Mouse (Mus musculus): Measurements from ENCODE around the gene Msrb3.

Gene Msrb3

DNA sequence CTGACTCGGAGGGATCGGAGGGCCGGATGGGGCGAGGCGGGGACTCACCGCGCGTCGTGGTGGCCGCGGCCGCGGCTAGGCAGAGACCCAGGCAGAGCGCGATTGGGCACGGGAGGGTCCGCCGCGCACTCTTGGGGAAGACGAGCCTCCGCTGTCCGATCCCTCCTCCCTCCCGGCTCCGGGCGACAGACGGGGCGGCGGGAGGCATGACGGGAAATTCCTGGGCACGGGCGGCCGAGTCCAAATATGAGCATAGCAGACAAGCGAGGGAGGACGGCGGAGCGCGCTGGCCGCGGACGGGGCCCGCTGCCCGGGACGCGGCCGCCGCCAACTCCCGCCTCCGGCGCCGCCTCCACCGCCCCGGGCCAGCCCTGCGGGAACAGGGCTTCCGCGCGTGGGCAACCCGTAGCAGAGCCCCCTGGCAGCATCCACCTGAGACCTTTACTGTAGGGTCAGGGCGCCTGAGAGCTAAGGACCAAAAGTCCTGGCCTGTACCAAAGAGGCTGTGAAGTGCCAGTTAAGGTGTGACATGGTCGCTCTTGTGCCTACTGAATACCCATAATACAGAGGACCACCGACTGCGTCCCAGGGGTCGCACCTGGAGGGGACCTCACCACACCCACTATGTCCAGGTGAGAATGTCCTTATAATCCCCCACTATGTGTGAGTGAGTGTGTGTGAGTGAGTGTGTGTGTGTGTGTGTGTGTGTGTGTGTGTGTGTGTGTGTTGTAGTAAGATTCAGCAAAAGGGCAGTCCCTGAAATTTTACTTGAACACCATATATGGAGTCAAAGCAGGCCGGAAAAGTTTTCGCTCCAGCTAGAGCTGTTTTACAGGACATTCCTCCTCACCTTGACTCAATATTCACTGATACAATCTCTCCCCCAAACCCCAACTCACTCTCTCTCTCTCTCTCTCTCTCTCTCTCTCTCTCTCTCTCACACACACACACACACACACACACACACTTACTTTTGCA is at the start of gene Msrb3:
Msrb3 (minus strand) TSS at position 317 of the 978 bp plus-strand sequence.
- DNase-seq (ENCODE audit: low read depth in 2 of 2, low spot score in 2 of 2) = no peak

DNA sequence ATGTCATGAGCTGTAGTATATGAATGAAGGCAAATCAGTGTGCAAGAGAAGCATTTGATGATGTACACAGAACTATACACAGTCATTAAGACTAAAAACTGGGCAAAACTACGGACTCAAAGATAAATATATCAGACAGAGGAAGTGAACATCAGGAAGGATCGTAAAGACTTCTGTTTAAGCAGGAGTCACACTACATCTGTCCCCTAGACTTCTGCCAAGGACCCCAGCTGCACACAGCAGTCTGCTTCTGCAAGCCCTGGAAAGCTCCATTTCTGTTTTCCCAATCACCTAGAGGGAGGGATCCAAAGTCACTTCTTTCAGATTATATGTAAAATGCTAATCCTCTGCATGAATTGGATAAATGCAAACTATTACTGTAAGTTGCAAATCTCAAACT is 49.6 kb upstream of the Msrb3 start:
- no peak for DNase-seq (ENCODE audit: low read depth in 2 of 2, low spot score in 2 of 2)

DNA sequence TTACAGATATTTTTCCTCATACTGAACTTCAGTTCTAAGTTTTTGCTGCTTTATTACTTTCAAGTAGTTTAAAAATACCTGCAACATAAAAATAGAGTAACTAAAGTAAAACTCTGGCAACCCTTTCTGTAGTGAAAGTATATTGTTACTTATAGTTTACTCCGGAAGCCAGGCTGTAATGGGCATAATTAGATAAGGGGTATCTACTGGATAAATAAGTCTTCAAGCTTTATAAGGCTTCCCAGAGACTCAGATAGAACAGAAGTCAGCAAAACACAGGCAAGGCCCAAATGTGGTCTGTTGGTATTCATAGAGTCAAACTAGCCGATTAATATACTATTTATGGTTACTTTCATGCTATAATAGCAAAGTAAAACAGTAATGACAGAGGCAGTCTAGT is 48.9 kb upstream of the Msrb3 start:
- DNase-seq (ENCODE audit: low read depth in 2 of 2, low spot score in 2 of 2) = no peak

DNA sequence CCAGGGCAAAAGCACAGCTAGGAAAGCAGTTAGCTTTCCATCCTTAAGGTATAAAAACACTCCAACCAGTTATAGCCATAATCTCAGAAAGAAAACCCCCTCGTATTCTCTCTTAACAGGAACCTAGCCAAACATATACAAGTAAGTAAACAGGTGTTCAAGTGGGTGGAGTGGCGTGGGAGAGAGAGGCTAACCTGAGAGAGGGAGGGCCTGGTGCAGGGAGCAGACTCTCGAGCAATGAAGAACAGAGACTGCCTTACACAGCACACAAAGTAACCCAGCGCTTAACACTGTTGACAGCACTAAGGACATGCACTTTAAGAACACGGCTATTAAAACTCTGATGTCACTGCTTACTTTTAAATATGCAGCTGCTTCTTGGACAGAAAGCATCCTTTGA is 47.9 kb upstream of the Msrb3 start:
- no peak for DNase-seq (ENCODE audit: low read depth in 2 of 2, low spot score in 2 of 2)

DNA sequence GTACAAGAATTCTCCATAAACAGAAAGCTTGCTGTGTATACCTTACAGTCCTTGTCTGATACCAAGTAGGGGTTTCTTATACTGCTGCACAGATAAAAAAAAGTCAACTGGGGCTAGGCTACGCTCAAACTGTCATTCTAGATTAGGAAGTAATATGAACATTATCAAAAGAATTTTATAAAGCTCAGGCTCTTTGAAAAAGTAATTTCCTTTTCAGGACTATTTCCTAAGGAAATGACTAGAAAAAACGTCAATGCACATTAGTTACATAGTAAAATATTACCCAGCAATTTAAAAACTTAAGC is 40.0 kb upstream of the Msrb3 start:
- no peak for DNase-seq (ENCODE audit: low read depth in 2 of 2, low spot score in 2 of 2)

DNA sequence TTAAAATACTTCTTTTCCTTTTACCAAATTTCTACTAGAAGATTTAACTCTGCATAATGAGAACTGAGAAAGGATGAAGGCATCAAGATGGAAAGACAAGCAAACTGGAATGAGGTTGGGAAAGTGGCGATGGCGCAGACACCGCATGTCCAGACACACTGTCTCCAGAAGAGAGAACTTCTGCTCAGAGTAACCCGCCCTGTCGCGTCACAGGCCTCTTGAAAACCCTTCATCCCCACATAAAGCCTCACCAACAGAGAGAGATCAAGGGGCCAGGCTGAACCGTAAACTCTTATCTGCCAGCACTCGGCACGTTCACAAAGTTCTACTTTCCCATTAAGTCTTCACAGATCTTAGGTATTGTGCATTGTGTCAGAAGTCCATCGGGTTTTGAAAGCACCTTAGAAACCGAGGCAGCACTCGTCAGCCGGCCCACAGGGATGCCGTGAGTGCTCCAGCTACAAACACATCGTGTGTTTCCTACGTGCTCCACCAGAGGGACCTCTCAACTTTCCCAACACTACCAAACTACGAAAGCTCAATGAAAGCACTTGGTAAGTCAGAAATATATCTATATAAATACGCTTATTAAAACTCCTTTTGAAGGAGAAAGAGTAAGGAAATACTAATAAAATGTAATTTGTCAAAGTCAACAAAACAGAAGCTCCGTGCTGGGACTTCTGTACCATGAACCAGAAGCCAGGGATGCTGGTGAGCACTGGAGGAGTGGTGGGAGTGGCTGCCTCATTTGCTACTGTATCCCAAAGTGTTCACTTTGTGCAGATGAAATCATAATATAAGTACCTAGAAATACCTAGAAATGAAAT is 39.4 kb upstream of the Msrb3 start:
- peak in 1 of 2 experiments; percentile 19 for DNase-seq (ENCODE audit: low read depth in 2 of 2, low spot score in 2 of 2)

DNA sequence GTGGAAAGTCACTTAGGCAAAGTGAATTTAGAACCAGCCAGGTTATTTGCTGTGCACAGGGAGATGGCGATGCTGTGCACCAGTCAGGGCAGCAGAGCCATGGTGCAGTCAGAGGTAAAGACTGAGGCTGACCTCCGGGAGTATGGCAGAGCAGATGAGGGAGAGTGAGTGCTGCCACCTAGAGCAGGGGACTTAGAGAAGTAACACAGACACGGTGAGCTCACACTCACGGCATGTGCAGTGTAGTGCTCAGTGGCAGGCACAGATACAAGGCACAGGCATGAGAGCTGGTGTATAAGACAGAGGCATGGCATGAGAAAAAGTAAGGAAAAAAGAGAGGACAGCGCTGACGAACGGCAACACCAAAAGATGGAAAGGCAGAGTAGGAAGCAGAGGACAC is 30.6 kb upstream of the Msrb3 start:
- DNase-seq (ENCODE audit: low read depth in 2 of 2, low spot score in 2 of 2) = no peak

DNA sequence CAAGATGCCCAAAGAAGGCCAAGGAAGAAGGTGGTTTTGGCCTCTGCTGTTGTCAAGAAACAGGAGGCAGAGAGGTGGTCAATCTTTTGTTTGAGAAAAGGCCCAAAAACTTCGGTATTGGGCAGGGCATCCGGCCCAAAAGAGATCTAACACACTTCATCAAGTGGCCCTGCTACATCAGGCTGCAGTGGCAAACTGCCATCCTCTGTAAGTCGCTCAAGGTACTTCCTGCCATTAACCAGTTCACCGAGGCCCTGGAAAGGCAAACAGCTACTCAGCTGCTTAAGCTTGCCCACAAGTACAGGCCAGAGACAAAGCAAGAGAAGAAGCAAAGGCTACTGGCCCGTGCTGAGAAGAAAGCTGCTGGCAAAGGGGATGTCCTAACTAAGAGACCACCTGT is 29.3 kb upstream of the Msrb3 start:
- DNase-seq (ENCODE audit: low read depth in 2 of 2, low spot score in 2 of 2) = no peak

DNA sequence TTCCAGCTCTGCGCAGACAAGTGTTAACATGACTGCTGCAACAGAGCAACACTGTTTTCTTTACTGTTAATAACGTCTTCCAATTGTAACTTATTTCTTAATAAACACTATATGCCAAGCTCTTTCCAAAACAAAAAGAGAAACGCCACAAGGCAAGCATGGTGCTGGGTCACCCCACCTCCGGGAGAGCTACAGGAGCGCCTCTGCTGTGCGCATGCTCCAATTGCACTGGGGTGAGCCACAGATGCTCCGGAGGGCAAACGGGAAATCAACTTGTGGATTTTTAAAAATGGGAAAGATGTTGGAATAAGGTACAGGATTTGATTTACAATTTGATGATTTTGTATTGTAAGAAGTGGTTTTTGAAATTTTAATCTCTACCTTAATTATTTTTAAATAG is 27.3 kb upstream of the Msrb3 start:
- DNase-seq (ENCODE audit: low read depth in 2 of 2, low spot score in 2 of 2) = no peak

DNA sequence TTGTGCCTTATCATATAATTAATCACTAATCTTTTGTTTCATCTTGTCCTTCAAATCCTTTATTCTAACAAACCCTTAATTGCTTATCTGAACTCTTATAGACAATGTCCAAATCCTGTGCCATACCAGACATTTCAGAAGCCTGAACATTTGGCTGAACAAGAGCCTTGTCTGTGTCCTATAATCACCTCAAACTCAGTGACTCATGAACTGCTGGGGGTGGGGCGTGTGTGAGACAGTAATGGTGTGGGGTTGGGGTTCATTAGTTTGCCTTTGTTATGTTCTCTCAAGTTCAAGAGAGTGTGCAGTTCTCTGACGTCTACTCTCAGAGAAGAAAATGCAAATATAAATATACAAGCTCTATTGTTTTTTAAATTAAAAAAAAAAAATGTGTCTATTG is 22.6 kb upstream of the Msrb3 start:
- no peak for DNase-seq (ENCODE audit: low read depth in 2 of 2, low spot score in 2 of 2)

DNA sequence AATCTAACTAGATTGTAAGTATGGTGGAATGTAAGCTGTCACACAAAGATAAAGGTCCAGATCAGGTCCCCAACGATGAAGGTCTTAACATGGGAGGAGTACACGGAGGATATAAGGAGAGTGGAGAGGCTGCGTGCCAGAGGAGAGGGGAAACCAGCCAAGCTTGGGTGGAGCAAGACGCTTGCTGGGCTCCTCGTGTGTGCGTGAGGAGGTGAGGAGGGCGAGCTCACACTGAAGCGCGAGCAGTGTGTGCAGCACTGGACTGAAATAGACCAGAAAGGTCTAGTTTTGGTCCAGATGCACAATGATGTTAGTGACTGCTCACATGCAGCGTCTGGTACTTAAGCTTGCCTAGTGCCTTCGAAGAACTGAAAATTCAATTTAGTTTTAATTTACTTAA is 21.7 kb upstream of the Msrb3 start:
- DNase-seq (ENCODE audit: low read depth in 2 of 2, low spot score in 2 of 2) = no peak

DNA sequence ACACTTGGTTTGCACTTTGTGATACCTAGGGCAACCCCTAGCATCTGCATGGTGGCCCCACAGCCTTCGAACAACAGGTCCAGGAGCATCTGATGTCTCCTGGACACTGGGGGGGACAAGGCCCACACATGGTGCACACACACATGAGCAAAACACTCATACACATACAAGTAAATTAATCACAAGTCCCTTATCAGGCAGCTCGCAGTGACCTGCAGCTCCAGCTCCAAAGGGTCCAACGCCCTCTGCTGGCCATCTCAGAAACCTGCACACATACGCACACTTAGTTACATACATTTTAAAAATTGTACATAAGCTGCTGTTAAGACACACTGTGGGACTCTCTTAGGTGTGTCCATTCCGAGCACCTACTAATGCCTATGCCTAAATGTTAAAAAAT is 17.3 kb upstream of the Msrb3 start:
- DNase-seq (ENCODE audit: low read depth in 2 of 2, low spot score in 2 of 2) = no peak

DNA sequence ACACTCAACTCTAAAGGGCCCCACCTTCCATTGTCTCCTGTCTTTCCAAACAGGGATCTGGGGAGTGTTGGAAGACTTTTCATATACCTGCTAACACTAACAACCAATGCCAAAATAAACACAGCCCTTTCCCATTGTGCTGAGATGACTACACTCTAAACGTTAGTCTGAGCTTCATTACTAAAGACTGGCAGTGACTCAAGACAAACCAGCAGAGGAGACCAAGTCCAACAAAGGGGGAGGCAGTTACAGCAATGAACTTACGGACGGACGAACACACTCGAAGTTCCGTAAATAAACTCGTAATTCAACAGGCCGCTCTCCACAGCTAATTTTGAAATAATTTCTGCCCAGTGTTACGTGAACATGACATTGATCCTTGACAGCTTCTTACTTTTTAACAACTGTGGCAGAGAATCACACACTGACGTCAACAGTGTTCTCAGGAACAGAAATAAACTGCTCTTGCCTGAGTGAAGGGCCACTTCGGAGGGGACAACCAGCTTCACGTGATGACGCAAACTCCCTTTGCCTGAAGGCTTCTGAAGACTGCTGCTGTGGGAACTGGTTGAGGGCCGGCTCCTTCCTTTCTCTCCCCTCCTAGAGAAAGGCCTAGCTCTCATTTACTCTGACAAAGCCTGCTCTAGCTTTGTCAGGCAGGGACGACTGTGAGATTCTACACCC is 16.2 kb upstream of the Msrb3 start:
- no peak for DNase-seq (ENCODE audit: low read depth in 2 of 2, low spot score in 2 of 2)

DNA sequence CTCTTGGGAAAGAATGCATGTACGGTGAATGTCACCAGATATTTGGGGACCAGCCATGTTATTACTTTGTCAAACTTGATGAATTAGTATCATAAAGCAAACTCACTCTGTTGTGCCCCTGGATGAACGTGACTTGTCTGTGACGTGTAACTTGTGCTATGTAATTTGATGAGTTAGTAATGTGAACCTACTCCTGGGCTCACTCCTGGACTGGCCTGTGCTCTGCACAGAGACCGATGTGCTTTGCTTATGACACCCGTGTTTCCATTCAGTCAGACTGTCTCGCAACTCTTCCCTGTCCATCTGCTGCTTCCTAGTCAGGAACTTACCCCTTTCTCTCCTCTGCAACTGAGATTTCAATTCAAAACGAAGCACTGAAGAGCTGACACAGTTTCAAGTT is 15.4 kb upstream of the Msrb3 start:
- DNase-seq (ENCODE audit: low read depth in 2 of 2, low spot score in 2 of 2) = no peak

DNA sequence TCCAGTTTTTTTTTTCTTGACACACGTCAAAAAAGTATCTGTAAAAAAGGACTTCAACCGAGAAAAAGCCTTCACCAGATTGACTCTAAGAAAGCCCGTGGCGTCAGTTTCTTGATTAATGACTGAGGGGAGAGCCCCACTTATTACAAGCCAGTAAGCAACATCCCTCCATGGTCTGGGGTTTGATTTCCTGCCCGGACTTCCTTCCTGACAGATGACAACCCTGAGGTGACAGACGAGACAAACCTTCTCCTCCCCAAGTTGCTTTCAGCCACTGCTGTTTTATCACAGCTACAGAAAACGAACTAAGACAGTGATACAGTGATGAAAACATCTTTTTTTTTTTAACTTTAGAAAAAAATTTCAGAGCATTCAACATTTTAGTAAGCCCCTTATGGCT is 14.9 kb upstream of the Msrb3 start:
- DNase-seq (ENCODE audit: low read depth in 2 of 2, low spot score in 2 of 2) = no peak

DNA sequence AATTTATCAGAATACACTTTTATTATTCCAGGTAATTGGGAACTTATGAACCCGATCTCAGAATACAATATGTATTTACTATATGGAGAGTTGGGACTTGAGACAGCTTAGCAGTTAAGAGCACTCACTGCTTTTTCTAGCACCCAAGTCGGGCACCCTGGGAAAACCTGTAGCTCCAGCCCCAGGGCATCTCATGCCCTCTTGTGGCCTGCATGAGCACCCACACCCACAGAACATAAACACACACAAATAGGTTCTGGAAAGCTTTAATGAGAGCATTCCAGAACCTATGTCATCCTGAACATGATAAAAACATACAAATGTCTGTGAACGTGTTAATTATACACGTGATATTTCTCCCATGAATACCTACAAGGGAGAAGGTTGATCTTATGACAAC is 13.1 kb upstream of the Msrb3 start:
- no peak for DNase-seq (ENCODE audit: low read depth in 2 of 2, low spot score in 2 of 2)

DNA sequence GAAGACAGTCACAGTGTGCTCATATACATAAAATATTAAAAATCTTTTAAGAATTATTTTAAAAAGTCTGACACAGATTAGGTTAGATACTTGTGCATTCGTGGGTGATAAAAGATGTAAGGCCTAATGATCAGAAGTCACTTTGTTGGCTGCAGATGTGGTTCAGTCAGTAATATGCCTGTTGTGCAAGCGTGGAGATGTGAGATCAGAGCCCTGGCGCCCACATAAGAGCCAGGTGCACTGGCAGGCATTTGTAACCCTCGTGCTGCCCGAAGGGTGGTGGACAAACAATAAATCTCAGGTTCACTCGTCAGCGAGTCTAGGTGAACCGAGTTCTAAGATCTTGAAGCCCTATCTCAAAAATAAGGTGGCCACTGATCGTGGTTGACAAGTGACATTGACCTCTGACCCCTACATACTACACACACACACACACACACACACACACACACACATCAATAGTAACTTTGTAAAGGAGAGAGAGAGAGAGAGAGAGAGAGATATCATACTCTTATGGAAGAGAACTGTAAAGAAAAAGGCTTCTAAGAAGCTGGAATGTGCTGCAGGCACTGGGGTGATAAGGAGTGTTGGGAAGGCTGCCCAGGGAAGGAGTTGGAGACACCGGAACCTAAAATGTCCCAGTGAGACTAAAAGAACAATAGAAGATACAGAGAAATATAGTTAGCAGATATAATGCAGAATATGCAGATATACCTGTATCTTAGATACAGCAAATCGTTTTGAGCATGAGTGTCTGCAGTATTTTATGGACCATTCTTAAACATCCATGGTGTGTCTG is 10.1 kb upstream of the Msrb3 start:
- DNase-seq (ENCODE audit: low read depth in 2 of 2, low spot score in 2 of 2) = no peak

DNA sequence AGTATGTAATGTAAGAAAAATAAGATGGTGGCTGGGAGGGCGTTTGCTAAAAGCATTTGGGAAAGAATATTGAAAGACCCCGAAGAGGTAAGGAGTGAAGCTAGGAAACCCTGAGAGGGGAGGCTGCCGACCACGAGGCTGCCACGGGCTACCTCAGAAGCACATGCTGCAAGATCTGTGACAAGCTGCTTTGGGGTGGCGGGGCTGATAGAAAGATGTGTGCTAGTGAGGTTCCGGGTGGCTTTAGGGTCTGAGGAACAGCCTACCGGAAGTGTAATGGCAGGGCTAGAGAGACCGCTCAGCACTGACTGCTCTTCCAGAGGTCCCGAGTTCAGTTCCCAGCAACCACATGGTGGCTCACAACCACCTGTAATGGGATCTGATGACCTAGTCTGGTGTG is 5.8 kb upstream of the Msrb3 start:
- DNase-seq (ENCODE audit: low read depth in 2 of 2, low spot score in 2 of 2) = no peak

DNA sequence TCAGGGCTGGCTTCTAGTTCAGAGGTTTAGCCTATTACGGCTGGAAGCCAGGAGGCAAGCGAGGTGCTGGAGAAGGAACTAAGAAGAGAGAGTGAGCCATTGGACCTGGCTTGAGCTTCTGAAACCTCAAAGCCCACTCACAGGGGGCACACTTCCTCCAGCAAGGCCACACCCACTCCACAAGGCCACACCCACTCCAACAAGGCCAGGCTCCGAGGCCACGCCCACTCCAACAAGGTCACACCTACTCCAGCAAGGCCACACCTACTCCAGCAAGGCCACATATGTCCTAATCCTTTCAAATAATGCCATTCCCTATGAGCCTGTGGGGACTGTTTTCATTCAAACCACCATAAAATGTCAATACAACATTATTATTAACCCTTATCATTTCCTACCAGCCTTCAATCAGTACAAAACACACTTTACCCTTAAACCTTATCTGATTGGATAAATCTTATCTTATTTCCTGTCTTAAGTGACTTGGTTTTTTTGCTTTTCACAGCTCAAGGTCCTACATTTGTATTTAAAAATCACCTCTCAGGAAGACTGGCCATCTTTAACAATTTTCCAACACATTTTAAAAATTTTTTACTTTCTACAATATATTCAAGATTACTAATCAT is 5.1 kb upstream of the Msrb3 start:
- DNase-seq (ENCODE audit: low read depth in 2 of 2, low spot score in 2 of 2) = no peak

DNA sequence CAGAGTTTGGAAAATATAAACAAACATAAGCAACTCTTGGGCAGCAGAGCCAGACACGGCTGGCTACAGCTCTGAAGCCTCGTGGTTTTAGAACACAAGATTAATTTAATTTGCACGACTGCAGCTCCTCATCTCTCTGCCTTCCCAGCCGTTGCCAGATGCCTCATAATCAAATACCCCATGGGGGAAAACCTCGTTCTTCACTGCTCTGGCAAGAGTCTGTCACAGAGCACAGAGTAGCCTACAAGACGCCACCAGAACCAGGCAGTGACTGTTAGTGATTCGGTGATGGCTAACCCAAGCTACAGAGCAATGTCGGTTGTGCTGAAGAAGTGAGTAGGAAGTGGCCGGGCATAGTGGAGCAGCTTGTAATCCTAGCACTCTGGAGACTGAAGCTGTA is 2.8 kb upstream of the Msrb3 start:
- DNase-seq (ENCODE audit: low read depth in 2 of 2, low spot score in 2 of 2) = no peak

DNA sequence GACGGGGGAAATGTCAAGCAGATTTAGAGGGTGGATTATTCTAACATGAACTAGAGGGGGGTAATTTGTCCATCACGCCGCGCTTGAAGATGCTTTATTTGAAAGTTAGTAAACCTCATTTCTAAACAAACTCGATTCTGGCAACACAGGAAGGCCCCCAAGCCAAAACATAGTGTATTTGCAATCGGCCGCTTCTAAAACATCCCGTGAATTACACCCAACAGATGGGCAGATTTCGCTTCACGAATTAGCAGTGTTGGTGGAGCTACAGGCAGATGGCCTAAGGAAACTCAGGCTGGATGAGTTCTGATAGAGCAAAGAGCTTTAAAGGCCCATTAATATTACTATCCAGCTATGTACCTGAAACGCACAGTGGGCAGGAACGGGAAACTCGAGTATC is 1.2 kb upstream of the Msrb3 start:
- no peak for DNase-seq (ENCODE audit: low read depth in 2 of 2, low spot score in 2 of 2)

Measured in CD8-positive naive resting alpha-beta T cell, adult 2 months (primary cell).